ENCODE assay signal across 22 mouse cellular contexts in genomic region chr2:167177231-167177641, GRCm38 (mm10). TPM values are rescaled to one million over a fixed set of nuclear protein-coding genes. Genes with fewer than 3 reads are reported as not detected.
A peak's percentile ranks its signal among the peaks of the same experiment; 100 is the strongest.
DNase-seq lines count a peak whose midpoint lies in the region; ATAC-seq and TF ChIP-seq lines count a peak whose summit lies in the region.
"Had no signal": no experiment of that assay in that cellular context is flagged by ENCODE, and none has a peak within 500 bp of the region (broad histone marks: within the 10 kb centered on the region; RNA-seq: fewer than 3 reads in every experiment).

No protein-coding gene starts in this region.

- no peak for TF ChIP-seq EP300 in MEL (IDR thresholded peaks at IDR 0.05; ENCODE audit: low read depth in 1 of 2, low read length in 2 of 2)

- H3K4me3 ChIP-seq in layer of hippocampus, adult 2 months: no peak overlapping the region
- peak overlapping the region in 1 of 2 experiments; percentile 35; a peak in 2 of 4 replicates for H3K4me3 ChIP-seq in MEL (ENCODE audit: control insufficient read depth in 1 of 2, insufficient read depth in 1 of 2, low read depth in 2 of 2, low read length in 2 of 2)
- H3K4me3 ChIP-seq: embryonic facial prominence, embryonic 12.5 days; erythroblast, embryonic 14.5 days; heart, embryonic 15.5 days; midbrain, embryonic 13.5 days; neural tube, embryonic 12.5 days had no signal

- no peak for TF ChIP-seq RAD21 in MEL (IDR thresholded peaks at IDR 0.05; ENCODE audit: low read depth, low read length)

- no peaks in the 10 kb centered on the region for H3K27me3 ChIP-seq in MEL (ENCODE audit: control insufficient read depth in 1 of 2, insufficient read depth in 2 of 2, low read length in 2 of 2)
- H3K27me3 ChIP-seq: midbrain, embryonic 13.5 days; neural tube, embryonic 12.5 days had no signal

- no peak for TF ChIP-seq POLR2A in MEL (IDR thresholded peaks at IDR 0.05; ENCODE audit: control insufficient read depth in 1 of 2, insufficient read depth in 1 of 2, low read depth in 1 of 2, low read length in 2 of 2, poor library complexity in 1 of 2)

- intact Hi-C loops in left cerebral cortex, postnatal 25 days (cut with DNase I): no loop called here

- peaks cover 0 to 3% of the 10 kb centered on the region in 2 experiments; a peak in 2 of 4 replicates for H3K36me3 ChIP-seq in MEL (ENCODE audit: control insufficient read depth in 1 of 2, insufficient read depth in 2 of 2, low read length in 2 of 2)
- H3K36me3 ChIP-seq: embryonic facial prominence, embryonic 12.5 days; G1E; heart, embryonic 15.5 days; midbrain, embryonic 13.5 days; neural tube, embryonic 12.5 days had no signal

- H3K9me3 ChIP-seq in MEL (replicated peaks; ENCODE audit: insufficient read depth, low read length): no peaks in the 10 kb centered on the region
- H3K9me3 ChIP-seq: embryonic facial prominence, embryonic 12.5 days; G1E; heart, embryonic 15.5 days; midbrain, embryonic 13.5 days; neural tube, embryonic 12.5 days had no signal

- no peak for DNase-seq in frontal cortex, postnatal 14 days (ENCODE audit: low spot score in 2 of 2)
- no peak for DNase-seq in layer of hippocampus, adult 2 months (ENCODE audit: low spot score in 2 of 2)
- DNase-seq in layer of hippocampus, adult 9-11 months: no peak
- peak; percentile 20 for DNase-seq in MEL (ENCODE audit: low read depth, low spot score)
- DNase-seq in left cerebral cortex, postnatal 25 days (ENCODE audit: low spot score in 2 of 2): peak; percentile 64 to 94
- DNase-seq in adrenal gland, adult 2 months: no peak
- DNase-seq in lung, postnatal 14 days: no peak
- DNase-seq: cerebellum, adult 9-10 months; gastrocnemius, postnatal 14 days; heart, adult 18-20 months; kidney, adult 18-20 months; liver had no signal

- H3K4me1 ChIP-seq in MEL (ENCODE audit: control insufficient read depth in 1 of 2, insufficient read depth in 2 of 2, low read length in 2 of 2): peaks cover 0 to 10% of the 10 kb centered on the region in 2 experiments; a peak in 1 of 4 replicates
- H3K4me1 ChIP-seq: embryonic facial prominence, embryonic 12.5 days; heart, embryonic 15.5 days; midbrain, embryonic 13.5 days; neural tube, embryonic 12.5 days had no signal

- no peak for TF ChIP-seq CTCF in layer of hippocampus, adult 2 months (conservative IDR thresholded peaks at IDR 0.05)
- no peak for TF ChIP-seq CTCF in MEL (IDR thresholded peaks at IDR 0.05 in 2 of 3, conservative IDR thresholded peaks at IDR 0.05 in 1 of 3; ENCODE audit: control insufficient read depth in 1 of 3, insufficient read depth in 1 of 3, low read depth in 2 of 3, low read length in 3 of 3, poor library complexity in 1 of 3, severe bottlenecking in 1 of 3)

- H3K9ac ChIP-seq in MEL (ENCODE audit: control insufficient read depth, low read depth, low read length, poor library complexity, severe bottlenecking): peak overlapping the region; percentile 33; the same call in 1 of the 2 replicates
- H3K9ac ChIP-seq: embryonic facial prominence, embryonic 12.5 days; heart, embryonic 15.5 days; midbrain, embryonic 13.5 days; neural tube, embryonic 12.5 days had no signal

- no peaks in the 10 kb centered on the region for H3K79me2 ChIP-seq in MEL (ENCODE audit: control insufficient read depth, insufficient read depth, low read length, poor library complexity)

- peak overlapping the region; percentile 71; the same call in 1 of the 2 replicates for H3K27ac ChIP-seq in layer of hippocampus, adult 2 months
- no peak overlapping the region for H3K27ac ChIP-seq in MEL (ENCODE audit: control insufficient read depth, low read depth, low read length)
- H3K27ac ChIP-seq: embryonic facial prominence, embryonic 12.5 days; heart, embryonic 15.5 days; kidney, postnatal 0 days; midbrain, embryonic 13.5 days; neural tube, embryonic 12.5 days had no signal

- peak; percentile 74 for ATAC-seq in frontal cortex, adult (ENCODE audit: low TSS enrichment)
- ATAC-seq: forebrain, embryonic 14.5 days; lung, postnatal 0 days; midbrain, embryonic 13.5 days had no signal

TF ChIP-seq in MEL, 35 proteins besides CTCF, POLR2A, EP300 and RAD21:
- no peak for TF ChIP-seq TCF12 (IDR thresholded peaks at IDR 0.05; ENCODE audit: low read depth, low read length)
- no peak for TF ChIP-seq GATA1 (IDR thresholded peaks at IDR 0.05; ENCODE audit: low read depth, low read length)

RNA-seq across cellular contexts. Expression of gene Kcnb1, which starts 12.7 kb away (rescaled TPM):
- total RNA-seq in layer of hippocampus, adult 2 months (2021): 100 to 1,000 TPM; 103 to 105 TPM
- total RNA-seq in MEL (2012; rRNA removed): 0.39 and 0.69 TPM in 2 replicates
- 1 to 10 TPM in 1 of 2 experiments, not detected in 1; 3.6 TPM for polyA plus RNA-seq in MEL (2012; ENCODE audit: insufficient read depth in 1 of 2, insufficient read length in 2 of 2, low read depth in 1 of 2, low replicate concordance in 2 of 2, missing spikeins in 1 of 2)
- 100 to 1,000 TPM; 192 to 207 TPM for total RNA-seq in left cerebral cortex, postnatal 25 days (2021)
- total RNA-seq in adrenal gland, adult 2 months (2021): 10 to 100 TPM; 14.8 to 21.7 TPM
- 7.7 and 9.4 TPM in 2 replicates for polyA plus RNA-seq in adrenal gland, adult 2 months (2012; rRNA removed)
- polyA plus RNA-seq: erythroblast, embryonic 14.5 days; G1E had no signal

Comparison
In these comparisons a context has a peak if more than half of its experiments do, and no peak if none do; other contexts are left out.
1. DNase-seq: peak in MEL (single experiment) and left cerebral cortex, postnatal 25 days (2 of 2); none in frontal cortex, postnatal 14 days (0 of 2), layer of hippocampus, adult 2 months (0 of 2), layer of hippocampus, adult 9-11 months (single experiment), adrenal gland, adult 2 months (single experiment) and lung, postnatal 14 days (single experiment).